Mouse (Mus musculus): ENCODE measurements at regions not wholly inside any gene's neighbourhood (a gene's known extent, or its start where the extent isn't known, plus 50 kb on each side); places are given as distances from the start of the nearest gene placed in this dataset.

- Histone ChIP-seq H3K27ac (no peak overlapping the region), H3K4me3 (no peak overlapping the region), H3K36me3 (no peaks in the 10 kb centered on the region), H3K4me1 (replicated peaks) (no peaks in the 10 kb centered on the region), H3K27me3 (ENCODE audit: insufficient read depth, poor library complexity, severe bottlenecking) (no peaks in the 10 kb centered on the region), H3K9me3 (no peaks in the 10 kb centered on the region)
- DNase-seq (ENCODE audit: low spot score), result no peak
- 85% methylated on average over 3 of the region's 3 CpGs for WGBS
Observed at GRCm38 (mm10) chr1:67477966-67478365, 355.1 kb downstream of the Cps1 start.

DNA sequence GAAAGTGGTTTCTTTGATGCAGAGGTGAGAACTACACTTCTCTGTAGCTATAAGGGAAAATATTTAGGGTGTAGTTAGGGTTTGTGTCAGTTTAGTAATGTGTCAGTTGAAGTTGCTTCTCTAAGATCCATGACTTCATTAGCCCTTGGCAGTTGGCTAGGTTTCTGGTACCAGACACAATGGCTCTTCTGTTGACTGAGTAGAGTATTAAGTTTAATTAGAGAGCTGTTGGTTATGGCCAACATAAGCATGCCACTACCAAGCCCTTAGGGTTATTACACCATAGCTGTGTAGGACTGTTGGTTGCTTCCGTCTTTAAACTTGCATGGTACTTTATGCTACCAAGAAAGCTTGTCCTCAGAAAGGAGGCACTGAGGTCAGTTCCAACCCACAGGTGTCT lies 359.1 kb downstream of the Cps1 start:
- DNase-seq (ENCODE audit: low spot score), result no peak
- H3K27ac ChIP-seq, result no peak overlapping the region
- H3K36me3 ChIP-seq, result no peaks in the 10 kb centered on the region
- no peaks in the 10 kb centered on the region for H3K9me3 ChIP-seq
- H3K4me3 ChIP-seq, result no peak overlapping the region
- WGBS, result 79% methylated on average over 1 of the region's 1 CpGs
- no peaks in the 10 kb centered on the region for H3K27me3 ChIP-seq (ENCODE audit: insufficient read depth, poor library complexity, severe bottlenecking)
- no peaks in the 10 kb centered on the region for H3K4me1 ChIP-seq (replicated peaks)

GRCm38 (mm10) chr1:67504140-67504539 lies 381.3 kb downstream of the Cps1 start:
- Histone ChIP-seq H3K27ac (no peak overlapping the region), H3K4me3 (no peak overlapping the region), H3K9me3 (no peaks in the 10 kb centered on the region), H3K36me3 (no peaks in the 10 kb centered on the region), H3K27me3 (ENCODE audit: insufficient read depth, poor library complexity, severe bottlenecking) (no peaks in the 10 kb centered on the region), H3K4me1 (replicated peaks) (no peaks in the 10 kb centered on the region)
- no peak for DNase-seq (ENCODE audit: low spot score)
- 86% methylated on average over 3 of the region's 3 CpGs for WGBS

- no peaks in the 10 kb centered on the region for H3K27me3 ChIP-seq (ENCODE audit: insufficient read depth, poor library complexity, severe bottlenecking)
- H3K4me3 ChIP-seq, result no peak overlapping the region
- no peaks in the 10 kb centered on the region for H3K4me1 ChIP-seq (replicated peaks)
- no peaks in the 10 kb centered on the region for H3K36me3 ChIP-seq
- DNase-seq (ENCODE audit: low spot score), result no peak
- no peaks in the 10 kb centered on the region for H3K9me3 ChIP-seq
- 88% methylated on average over 2 of the region's 2 CpGs for WGBS
- no peak overlapping the region for H3K27ac ChIP-seq
Observed at GRCm38 (mm10) chr1:67505746-67506145, 382.9 kb downstream of the Cps1 start.

- Histone ChIP-seq H3K4me3 (no peak overlapping the region), H3K36me3 (no peaks in the 10 kb centered on the region), H3K4me1 (replicated peaks) (no peaks in the 10 kb centered on the region), H3K27me3 (ENCODE audit: insufficient read depth, poor library complexity, severe bottlenecking) (no peaks in the 10 kb centered on the region), H3K9me3 (no peaks in the 10 kb centered on the region), H3K27ac (no peak overlapping the region)
- no peak for DNase-seq (ENCODE audit: low spot score)
- 91% methylated on average over 3 of the region's 3 CpGs for WGBS
Observed at GRCm38 (mm10) chr1:67518295-67518694, 395.5 kb downstream of the Cps1 start.

- Histone ChIP-seq H3K4me3 (no peak overlapping the region), H3K4me1 (replicated peaks) (no peaks in the 10 kb centered on the region), H3K27me3 (ENCODE audit: insufficient read depth, poor library complexity, severe bottlenecking) (no peaks in the 10 kb centered on the region), H3K27ac (no peak overlapping the region), H3K9me3 (no peaks in the 10 kb centered on the region), H3K36me3 (no peaks in the 10 kb centered on the region)
- DNase-seq (ENCODE audit: low spot score), result no peak
Observed at GRCm38 (mm10) chr1:67558728-67559127, 435.9 kb downstream of the Cps1 start.

- no peaks in the 10 kb centered on the region for H3K27me3 ChIP-seq (ENCODE audit: insufficient read depth, poor library complexity, severe bottlenecking)
- no peaks in the 10 kb centered on the region for H3K4me1 ChIP-seq (replicated peaks)
- DNase-seq (ENCODE audit: low spot score), result no peak
- H3K27ac ChIP-seq, result no peak overlapping the region
- H3K9me3 ChIP-seq, result no peaks in the 10 kb centered on the region
- no peaks in the 10 kb centered on the region for H3K36me3 ChIP-seq
- no peak overlapping the region for H3K4me3 ChIP-seq
- 88% methylated on average over 1 of the region's 1 CpGs for WGBS
Observed at GRCm38 (mm10) chr1:67559179-67559578, 436.4 kb downstream of the Cps1 start.

DNA sequence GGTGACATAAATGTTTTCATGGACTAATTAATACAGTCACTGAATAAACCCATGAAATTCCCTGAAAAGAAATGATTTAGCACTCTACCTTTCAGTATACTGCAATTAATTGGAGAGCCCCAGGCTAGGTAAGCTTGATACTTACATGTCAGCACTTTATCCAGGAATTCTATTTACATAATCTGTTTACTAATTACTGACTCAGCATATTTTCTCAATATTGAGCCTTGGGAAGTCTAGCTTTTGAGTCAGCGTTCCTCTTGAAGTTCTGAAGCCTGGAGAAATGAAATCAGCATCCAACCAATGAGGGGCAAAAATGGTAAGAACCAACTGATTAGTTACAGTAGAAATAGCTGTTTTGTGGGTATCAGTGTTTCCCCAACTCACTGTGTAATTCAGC lies 448.8 kb downstream of the Cps1 start:
- DNase-seq (ENCODE audit: low spot score), result no peak
- 91% methylated on average over 1 of the region's 1 CpGs for WGBS
- H3K27ac ChIP-seq, result no peak overlapping the region
- H3K4me3 ChIP-seq, result no peak overlapping the region
- no peaks in the 10 kb centered on the region for H3K27me3 ChIP-seq (ENCODE audit: insufficient read depth, poor library complexity, severe bottlenecking)
- no peaks in the 10 kb centered on the region for H3K36me3 ChIP-seq
- no peaks in the 10 kb centered on the region for H3K4me1 ChIP-seq (replicated peaks)
- no peaks in the 10 kb centered on the region for H3K9me3 ChIP-seq

- H3K27ac ChIP-seq, result no peak overlapping the region
- H3K9me3 ChIP-seq, result no peaks in the 10 kb centered on the region
- WGBS, result 89% methylated on average over 2 of the region's 2 CpGs
- no peaks in the 10 kb centered on the region for H3K27me3 ChIP-seq (ENCODE audit: insufficient read depth, poor library complexity, severe bottlenecking)
- no peak for DNase-seq (ENCODE audit: low spot score)
- H3K4me3 ChIP-seq, result no peak overlapping the region
- no peaks in the 10 kb centered on the region for H3K4me1 ChIP-seq (replicated peaks)
- H3K36me3 ChIP-seq, result no peaks in the 10 kb centered on the region
Observed at GRCm38 (mm10) chr1:67579732-67580131, 456.9 kb downstream of the Cps1 start.

Measured in hindbrain, embryonic 10.5 days (tissue).